Mouse (Mus musculus) liver, postnatal 0 days (tissue): ENCODE results near the gene Faf1. TPM values are rescaled to one million over a fixed set of nuclear protein-coding genes. Genes with fewer than 3 reads are reported as not detected.

Experiments
- ATAC-seq: fragments of 200-750 bp; cut with Nextera tagmentation; 2 replicates; pipeline ENCODE4 v1.8.0; 2017; ENCODE audit warnings: mild to moderate bottlenecking, moderate library complexity
- DNase-seq: peaks from one replicate; pipeline ENCODE4 v3.0.0-alpha.2; 2016
- H3K27ac ChIP-seq: fragments of 300-500 bp; sonication (generic); 2 replicates; pipeline ENCODE4 v1.5.1; 2014; ENCODE audit warnings: antibody characterized with exemption, moderate library complexity, mild to moderate bottlenecking, low read depth
- H3K27me3 ChIP-seq: fragments of 300-500 bp; sonication (generic); 2 replicates; pipeline ENCODE4 v1.6.1; 2014; ENCODE audit warnings: low read length, control low read depth, mixed read lengths; ENCODE audit not compliant: insufficient read depth
- H3K36me3 ChIP-seq: fragments of 300-500 bp; sonication (generic); replicated peaks from 2 replicates; pipeline ENCODE4 v1.6.1; 2014; ENCODE audit warnings: mild to moderate bottlenecking, control low read depth, low read length, moderate library complexity, mixed read lengths; ENCODE audit not compliant: insufficient read depth
- H3K4me1 ChIP-seq: fragments of 300-500 bp; sonication (generic); 2 replicates; pipeline ENCODE4 v1.6.1; 2014; ENCODE audit warnings: antibody characterized with exemption, mild to moderate bottlenecking, control low read depth; ENCODE audit not compliant: insufficient read depth
- H3K4me2 ChIP-seq: fragments of 300-500 bp; sonication (generic); 2 replicates; pipeline ENCODE4 v1.6.1; 2014; ENCODE audit warnings: low read depth, mild to moderate bottlenecking, low read length, moderate library complexity, mixed read lengths
- H3K4me3 ChIP-seq: fragments of 300-500 bp; sonication (generic); 2 replicates; pipeline ENCODE4 v1.5.1; 2014; ENCODE audit warnings: low read depth, low read length
- H3K9ac ChIP-seq: fragments of 300-500 bp; sonication (generic); replicated peaks from 2 replicates; pipeline ENCODE4 v1.6.1; 2014; ENCODE audit warnings: mild to moderate bottlenecking, moderate library complexity
- H3K9me3 ChIP-seq: fragments of 300-500 bp; sonication (generic); 2 replicates; pipeline ENCODE4 v1.6.1; 2016; ENCODE audit warnings: mild to moderate bottlenecking, control low read depth, low read length, mixed read lengths
- CTCF ChIP-seq: sonication (generic); IDR thresholded peaks from 2 replicates; pipeline ENCODE4 v1.5.1; 2016; ENCODE audit warnings: antibody characterized with exemption, low read depth
- EP300 ChIP-seq: IDR thresholded peaks from 2 replicates; pipeline ENCODE4 v1.6.1; 2016; ENCODE audit warnings: antibody characterized with exemption, low read depth, mild to moderate bottlenecking
- WGBS: fragments of 180-500 bp; shearing (Covaris S2); extraction: QIAGEN DNeasy Blood & Tissue Kit; methylation state at CpG from one replicate; pipeline ENCODE4 v1.1.7; 2014; ENCODE audit not compliant: insufficient replicate concordance; 5-methylcytosine and 5-hydroxymethylcytosine counted together
- polyA plus RNA-seq: library from polyadenylated mRNA; unstranded; fragments of >200 nt; fragmentation: Nextera tagmentation; extraction: Ambion mirVana; gene quantifications from 2 replicates; pipeline ENCODE4 v1.2.1, GENCODE M21; 2015

Gene Faf1
- polyA plus RNA-seq, 1 experiment from 2014 or later: 10.6 TPM

DNA sequence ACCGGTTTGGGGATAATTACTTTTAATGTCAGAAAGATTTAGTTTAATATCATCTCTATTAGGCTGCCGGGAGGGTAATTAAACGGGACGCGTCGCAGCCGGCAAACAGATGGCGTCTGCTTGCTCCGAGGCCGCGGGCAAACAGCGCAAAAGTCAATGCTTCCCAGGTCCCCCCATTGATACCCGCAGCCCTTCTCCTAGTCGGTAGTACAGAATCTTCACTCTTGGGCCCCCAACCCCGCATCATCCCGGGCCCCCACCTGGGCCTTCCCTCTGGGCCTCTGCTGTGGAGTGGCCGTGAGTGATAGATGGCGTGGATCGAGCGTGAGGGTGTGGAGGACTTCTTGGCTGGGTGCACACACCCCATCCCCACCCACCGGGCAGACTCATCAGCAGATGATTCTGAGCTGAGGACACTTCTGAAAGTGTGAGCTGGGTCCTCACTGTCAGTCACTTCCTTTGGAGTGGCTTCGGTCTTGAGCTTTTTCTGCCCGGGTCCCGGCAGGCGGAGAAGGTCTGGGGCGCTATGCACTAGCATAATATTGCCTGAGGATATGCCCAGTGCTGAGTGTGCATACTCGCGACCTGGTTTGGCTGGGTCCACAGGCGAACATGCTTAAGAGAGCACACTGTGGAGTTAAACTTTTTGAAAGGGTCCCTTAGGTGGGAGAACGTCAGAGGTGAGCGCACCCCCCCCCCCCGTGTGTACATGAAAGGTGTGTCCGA is 298.4 kb downstream of the Faf1 start:
- no peak for TF ChIP-seq CTCF
- TF ChIP-seq EP300: no peak
- Histone ChIP-seq H3K9me3 (no peaks in the 10 kb centered on the region), H3K4me1 (0 out of 2 replicates have a peak, but pooled peaks cover 4% of the 10 kb centered on the region), H3K27ac (no peak overlapping the region), H3K36me3 (no peaks in the 10 kb centered on the region), H3K4me3 (no peak overlapping the region), H3K27me3 (peaks cover 79% of the 10 kb centered on the region), H3K4me2 (no peak overlapping the region), H3K9ac (no peak overlapping the region)
- ATAC-seq: no peak
- no peak for DNase-seq
- WGBS: 3% methylated on average over 33 of the region's 33 CpGs

GRCm38 (mm10) chr4:109975381-109976240 is 299.2 kb downstream of the Faf1 start:
- H3K27ac ChIP-seq: no peak overlapping the region
- WGBS: 11% methylated on average over 25 of the region's 25 CpGs
- no peaks in the 10 kb centered on the region for H3K9me3 ChIP-seq
- ATAC-seq: no peak
- H3K9ac ChIP-seq: no peak overlapping the region
- no peaks in the 10 kb centered on the region for H3K36me3 ChIP-seq
- 0 out of 2 replicates have a peak, but pooled peaks cover 4% of the 10 kb centered on the region for H3K4me1 ChIP-seq
- H3K27me3 ChIP-seq: peaks cover 87% of the 10 kb centered on the region
- H3K4me3 ChIP-seq: no peak overlapping the region
- no peak overlapping the region for H3K4me2 ChIP-seq
- DNase-seq: no peak
- no peak for TF ChIP-seq CTCF
- TF ChIP-seq EP300: no peak

DNA sequence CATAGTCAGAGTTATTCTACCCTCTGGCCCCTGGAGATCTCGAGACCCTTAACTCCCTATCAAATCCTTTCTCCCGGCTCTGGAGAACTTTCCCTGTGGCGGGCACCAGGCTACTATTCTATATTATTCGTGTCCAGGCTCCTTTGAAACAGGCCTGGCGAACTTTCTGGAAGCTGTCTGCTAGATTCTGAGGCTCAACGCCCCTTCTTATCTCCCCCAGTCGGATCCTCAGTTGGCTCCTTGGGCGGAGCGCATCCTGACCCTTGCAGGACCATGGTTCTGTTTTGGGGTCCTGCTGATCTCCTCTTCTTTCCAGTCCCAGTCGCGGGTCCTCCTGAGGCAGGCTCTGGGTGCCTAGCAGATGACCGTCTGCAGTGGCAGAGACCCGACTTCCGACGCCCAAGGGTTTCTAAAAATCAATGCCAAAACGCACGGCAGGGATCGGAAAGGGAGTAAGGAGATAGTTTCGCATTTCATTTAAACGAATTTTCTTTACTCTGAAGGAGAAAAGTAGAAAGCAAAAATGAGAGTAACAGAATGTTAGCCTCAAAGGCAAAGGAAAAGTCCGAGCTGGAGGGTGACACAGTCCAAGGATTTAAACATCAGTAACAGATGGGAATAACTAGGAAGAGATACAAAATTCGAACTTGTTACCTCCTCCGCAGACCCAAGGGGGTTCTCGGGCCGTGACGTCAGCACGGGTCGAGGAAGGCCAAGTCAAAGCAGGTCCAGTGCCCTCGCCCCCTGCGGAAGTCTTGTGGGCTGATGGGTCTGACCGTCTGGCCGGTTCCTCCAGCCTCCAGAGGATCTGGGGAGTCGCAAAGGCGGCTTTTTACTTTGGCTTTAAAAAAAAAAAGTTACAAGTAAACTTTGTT is 300.1 kb downstream of the Faf1 start:
- peaks cover 93% of the 10 kb centered on the region for H3K27me3 ChIP-seq
- H3K4me2 ChIP-seq: no peak overlapping the region
- WGBS: 3% methylated on average over 34 of the region's 34 CpGs
- no peak overlapping the region for H3K27ac ChIP-seq
- DNase-seq: no peak
- no peaks in the 10 kb centered on the region for H3K36me3 ChIP-seq
- TF ChIP-seq EP300 (no peak), CTCF (no peak)
- peaks cover 4% of the 10 kb centered on the region; the same call in 1 of the 2 replicates for H3K4me1 ChIP-seq
- no peak overlapping the region for H3K4me3 ChIP-seq
- H3K9me3 ChIP-seq: no peaks in the 10 kb centered on the region
- H3K9ac ChIP-seq: no peak overlapping the region
- ATAC-seq: no peak

- Histone ChIP-seq H3K36me3 (no peaks in the 10 kb centered on the region), H3K4me2 (peak within 1 kb of the TSS; percentile 53), H3K27me3 (peaks cover 99% of the 10 kb centered on the region), H3K4me1 (peaks cover 11% of the 10 kb centered on the region), H3K9me3 (no peaks in the 10 kb centered on the region), H3K27ac (no peak within 1 kb of the TSS), H3K4me3 (peak within 1 kb of the TSS; percentile 23), H3K9ac (no peak within 1 kb of the TSS)
- no peak for DNase-seq
- ATAC-seq: no peak
- 2% methylated on average over 58 of the region's 64 CpGs for WGBS
- TF ChIP-seq EP300 (no peak), CTCF (no peak)
Measured at GRCm38 (mm10) chr4:109977148-109978067, 301.0 kb downstream of the Faf1 start, which contains the start of gene Dmrta2. Gene Dmrta2 (plus strand): TSS chr4:109978053.

GRCm38 (mm10) chr4:109978068-109978857 is 301.9 kb downstream of the Faf1 start:
- H3K27me3 ChIP-seq: peaks cover 100% of the 10 kb centered on the region
- ATAC-seq: no peak

More at GRCm38 (mm10) chr4:109978068-109978857, 301.9 kb downstream of the Faf1 start:
- WGBS: 2% methylated on average over 47 of the region's 56 CpGs
- Histone ChIP-seq H3K36me3 (no peaks in the 10 kb centered on the region), H3K27ac (no peak overlapping the region), H3K9me3 (no peaks in the 10 kb centered on the region), H3K4me2 (peak overlapping the region; percentile 53), H3K4me3 (peak overlapping the region; percentile 23), H3K9ac (no peak overlapping the region), H3K4me1 (peaks cover 14% of the 10 kb centered on the region)
- TF ChIP-seq EP300 (no peak), CTCF (no peak)
- no peak for DNase-seq
